Mouse (Mus musculus): ENCODE results near the gene Olfr734.

The Olfr734 gene

DNA sequence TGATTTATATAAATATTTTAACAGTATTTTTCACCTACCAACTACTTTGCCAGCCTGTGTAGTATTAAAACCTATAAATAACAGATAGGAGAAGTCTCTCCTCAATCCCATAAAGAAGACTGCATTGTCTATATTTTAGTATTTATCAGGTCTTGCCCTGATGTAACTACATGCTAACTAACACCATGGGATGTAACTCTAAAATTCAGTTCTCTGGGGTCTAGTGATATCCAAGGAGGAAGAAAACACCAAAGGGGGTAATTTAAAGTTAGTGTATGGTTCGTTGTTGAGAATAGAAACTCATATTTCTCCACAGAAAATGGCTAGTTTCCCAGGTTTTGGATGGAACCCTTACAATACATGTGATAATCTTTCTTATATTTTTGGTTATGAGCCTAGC is at the start of gene Olfr734:
Olfr734 (minus strand) TSS at position 101 of the 400 bp plus-strand sequence.
- DNase-seq = no peak

DNA sequence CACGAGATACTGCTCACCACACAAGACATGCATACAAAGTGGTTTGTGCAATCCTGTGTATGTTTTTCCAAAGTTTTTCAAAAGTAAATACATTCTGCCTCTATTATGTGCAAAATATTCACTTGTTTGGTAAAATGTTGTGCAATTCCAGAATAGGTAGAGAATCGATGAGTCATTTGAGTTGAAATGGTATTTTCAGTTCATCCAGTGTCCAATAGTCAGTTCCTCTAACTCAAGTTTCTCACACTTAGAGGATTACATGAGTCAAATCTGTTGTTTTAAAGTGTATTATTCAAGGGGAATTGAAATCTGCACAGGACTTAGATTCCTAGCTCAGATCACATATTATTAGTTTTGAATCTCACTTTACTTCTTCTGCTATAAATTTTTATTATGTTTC is 37.0 kb upstream of the Olfr734 start:
- no peak for DNase-seq

DNA sequence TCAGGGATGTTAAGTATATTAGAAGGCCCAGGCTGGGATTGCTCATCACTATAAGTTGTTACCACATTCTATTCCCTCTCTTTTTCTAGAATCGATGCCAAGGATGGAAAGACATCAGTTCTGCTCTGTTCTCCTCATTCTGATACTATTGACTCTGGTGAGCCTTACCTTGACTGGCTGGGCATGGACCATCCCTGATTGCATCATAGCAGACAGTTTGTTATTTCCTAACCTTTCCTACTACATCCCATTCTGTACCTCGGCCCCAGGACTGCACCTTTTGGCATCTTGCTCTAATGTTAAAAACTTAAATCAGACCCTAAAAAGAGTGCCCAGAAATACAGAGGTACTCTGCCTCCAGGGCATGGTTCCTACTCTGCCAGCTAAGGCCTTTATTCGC is 33.9 kb upstream of the Olfr734 start:
- DNase-seq = no peak

DNA sequence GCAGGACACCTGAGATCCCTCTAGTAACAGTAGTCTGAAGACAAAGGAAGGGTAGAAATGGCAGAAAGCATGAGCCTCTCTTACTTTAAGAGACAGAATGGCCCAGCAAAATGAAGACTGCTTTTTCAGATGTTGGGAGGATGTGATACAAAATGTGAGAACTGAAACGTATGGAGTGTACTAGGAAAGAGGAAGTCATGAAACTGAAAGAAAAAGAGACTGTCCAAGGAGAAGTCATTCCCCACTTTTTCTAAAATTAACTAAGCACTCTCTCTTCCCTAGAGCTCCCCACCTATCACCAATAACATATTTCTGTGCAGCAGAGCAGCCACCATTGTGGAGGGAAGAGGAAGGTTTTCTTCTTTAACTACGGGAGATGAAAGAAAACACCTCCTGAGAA is 31.0 kb upstream of the Olfr734 start, which contains the start of gene Tlr11:
Tlr11 (plus strand) TSS at position 322 of the 400 bp plus-strand sequence.
- DNase-seq = no peak

DNA sequence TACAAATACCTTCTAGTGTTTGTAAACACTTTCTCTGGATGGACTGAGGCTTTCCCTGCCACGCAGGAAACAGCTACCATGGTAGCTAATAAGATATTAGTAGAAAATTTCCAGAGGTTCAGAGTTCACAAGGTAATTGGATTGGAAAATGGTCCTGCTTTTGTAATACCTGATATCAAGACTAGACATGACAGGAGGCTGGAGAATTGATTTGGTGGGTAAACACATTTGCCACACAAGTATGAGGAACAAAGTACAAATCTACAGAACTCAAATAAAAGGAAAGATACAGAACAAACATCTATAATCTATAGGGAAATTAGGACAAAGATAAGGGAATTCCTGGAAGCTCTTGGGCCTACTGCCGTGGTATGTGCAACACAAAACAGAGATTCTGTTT is 30.2 kb upstream of the Olfr734 start:
- no peak for DNase-seq

DNA sequence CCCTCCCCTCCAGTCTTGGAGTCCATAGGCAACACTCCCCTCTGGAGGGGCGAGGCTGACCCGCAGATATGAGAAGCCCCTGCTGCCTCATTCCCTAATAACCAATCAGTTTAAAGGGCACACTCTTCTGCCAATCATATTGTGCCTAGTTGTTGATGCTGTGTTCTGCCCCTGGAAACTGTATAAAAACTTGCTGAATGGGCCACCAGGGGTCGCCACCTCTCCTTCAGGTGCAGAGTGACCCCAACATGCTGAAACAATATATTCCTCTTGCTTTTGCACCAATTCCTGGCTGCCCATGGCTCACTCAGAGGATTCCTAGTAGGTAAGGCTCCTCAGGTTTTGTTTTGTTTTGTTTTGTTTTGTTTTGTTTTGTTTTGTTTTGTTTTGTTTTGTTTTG is 25.9 kb upstream of the Olfr734 start:
- DNase-seq = no peak

DNA sequence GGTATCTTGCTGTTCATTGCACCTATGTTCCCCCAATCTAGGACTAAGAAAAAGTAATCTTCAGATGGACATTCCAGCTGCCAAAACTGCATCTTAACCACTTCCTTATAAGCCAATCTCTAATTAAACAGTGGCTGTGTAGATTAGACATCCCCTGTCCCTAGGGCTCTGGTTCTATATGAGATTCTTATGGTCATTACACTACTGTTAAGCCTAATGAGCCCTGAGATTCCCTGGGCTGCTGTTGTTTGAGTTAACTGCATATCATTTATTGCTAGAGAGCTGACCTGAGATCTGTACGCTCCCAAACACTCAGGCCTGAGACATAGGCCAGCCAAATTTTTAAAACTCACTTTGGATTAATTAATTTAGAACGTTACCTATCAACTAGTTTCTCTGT is 22.2 kb upstream of the Olfr734 start, which contains the start of gene Olfr735:
Olfr735 (minus strand) TSS at position 77 of the 400 bp plus-strand sequence.
- DNase-seq = no peak

DNA sequence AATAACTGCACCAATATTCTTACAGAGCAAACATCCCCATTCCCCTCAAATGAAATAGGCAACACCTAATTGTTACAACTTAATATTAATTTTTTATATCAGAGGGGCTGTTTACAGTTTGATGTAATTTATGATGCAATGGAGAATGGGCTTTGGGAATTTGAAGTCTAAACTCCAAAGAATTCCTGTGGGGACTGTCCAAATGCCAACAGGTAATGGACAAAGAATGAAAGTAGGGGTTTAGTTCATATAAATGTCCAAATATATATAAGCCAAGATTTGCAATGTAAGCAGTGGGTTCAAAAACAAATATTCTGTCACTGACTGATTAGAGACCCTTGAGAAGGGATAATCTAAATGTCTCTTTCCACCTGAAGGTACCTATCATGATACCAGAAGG is 25.1 kb downstream of the Olfr734 start, which contains the start of gene Olfr733:
Olfr733 (minus strand) TSS at position 101 of the 400 bp plus-strand sequence.
- DNase-seq = no peak

DNA sequence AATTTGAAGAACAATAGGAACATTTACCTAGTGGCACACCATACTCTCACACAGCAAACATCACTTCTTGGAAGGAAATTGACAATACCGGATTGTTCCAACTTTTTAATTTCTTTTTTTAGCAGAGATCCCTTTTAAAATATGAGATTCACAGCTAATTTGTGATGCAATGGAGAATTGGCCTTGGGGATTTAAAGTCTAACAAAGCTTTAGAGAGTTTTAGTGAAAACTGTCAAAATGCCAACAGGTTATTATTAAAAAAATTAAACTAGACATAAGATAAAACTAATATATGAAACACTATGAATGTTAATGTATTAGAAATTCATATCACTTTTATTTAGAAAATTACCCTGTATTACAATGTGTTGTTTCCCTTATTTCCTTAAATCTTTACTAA is 42.5 kb downstream of the Olfr734 start, which contains the start of gene Olfr732:
Olfr732 (minus strand) TSS at position 101 of the 400 bp plus-strand sequence.
- no peak for DNase-seq
